Comparison of ENCODE assay signal across 12 mouse cellular contexts in genomic region chr11:43148341-43148740, GRCm38 (mm10). TPM values are rescaled to one million over a fixed set of nuclear protein-coding genes. Genes with fewer than 3 reads are reported as not detected.
"Had no signal": no experiment of that assay in that cellular context is flagged by ENCODE, and none has a peak within 500 bp of the region (broad histone marks: within the 10 kb centered on the region; RNA-seq: fewer than 3 reads in every experiment).

No protein-coding gene starts in this region.

- H3K27ac ChIP-seq: hindbrain, embryonic 14.5 days; limb, embryonic 12.5 days; liver, embryonic 14.5 days; midbrain, embryonic 13.5 days had no signal

- H3K9ac ChIP-seq: hindbrain, embryonic 14.5 days; limb, embryonic 12.5 days; liver, embryonic 14.5 days; midbrain, embryonic 13.5 days had no signal

- H3K4me3 ChIP-seq: limb, embryonic 12.5 days; midbrain, embryonic 13.5 days had no signal

- H3K4me1 ChIP-seq: limb, embryonic 12.5 days; midbrain, embryonic 13.5 days had no signal

- H3K36me3 ChIP-seq: limb, embryonic 12.5 days; midbrain, embryonic 13.5 days had no signal

- DNase-seq: layer of hippocampus, postnatal 36 days; liver; lung, adult 2 months; lung, postnatal 36 days; spleen, adult 18-20 months; thymus, postnatal 36 days had no signal

- H3K9me3 ChIP-seq: limb, embryonic 12.5 days; midbrain, embryonic 13.5 days had no signal

- H3K27me3 ChIP-seq: limb, embryonic 12.5 days; midbrain, embryonic 13.5 days had no signal

- H3K4me2 ChIP-seq: hindbrain, embryonic 14.5 days; limb, embryonic 12.5 days; midbrain, embryonic 13.5 days had no signal

- ATAC-seq: lung, postnatal 0 days; midbrain, embryonic 13.5 days had no signal

RNA-seq across cellular contexts. Expression of gene Atp10b, which starts 1.3 kb away (rescaled TPM):
- total RNA-seq: megakaryocyte progenitor cell, adult 5-6 weeks had no signal
- polyA plus RNA-seq: liver, embryonic 14.5 days had no signal
